Mouse (Mus musculus): Measurements from ENCODE around the gene Cabp2.
"Not testable (repeated sequence)": the region's sequence is repeated elsewhere in the genome, so short reads cannot be mapped to it uniquely, and the experiment has no call there.

Cabp2 gene

GRCm38 (mm10) chr19:4081394-4081793 lies at the start of gene Cabp2:
Gene Cabp2 (plus strand): TSS chr19:4081578.
- DNase-seq (ENCODE audit: low read depth, low spot score): no peak

DNA sequence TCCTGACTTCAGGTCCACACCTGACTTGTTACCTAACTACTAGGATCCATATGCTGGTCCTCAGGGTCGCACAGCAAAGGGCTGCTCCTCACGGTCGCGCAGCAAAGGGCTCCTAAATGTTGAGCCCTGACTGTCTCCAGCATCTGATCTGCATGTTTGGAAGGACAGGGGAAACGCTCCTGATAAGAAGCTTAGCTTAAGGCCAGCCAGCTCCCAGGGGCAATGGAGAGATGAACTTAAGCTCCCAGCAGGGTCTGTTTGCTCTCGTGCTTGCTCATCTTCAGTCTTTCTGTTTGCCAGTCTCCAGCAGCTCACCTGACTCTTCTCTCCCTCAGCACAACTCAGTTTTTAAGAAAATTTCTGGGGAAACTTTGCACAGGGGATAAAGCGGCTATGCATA lies 48.7 kb upstream of the Cabp2 start:
- no peak for DNase-seq (ENCODE audit: low read depth, low spot score)

- no peak for DNase-seq (ENCODE audit: low read depth, low spot score)
Measured at GRCm38 (mm10) chr19:4033298-4033697, 48.1 kb upstream of the Cabp2 start.

GRCm38 (mm10) chr19:4033742-4034141 lies 47.6 kb upstream of the Cabp2 start:
- DNase-seq (ENCODE audit: low read depth, low spot score): no peak

GRCm38 (mm10) chr19:4036327-4037045 lies 44.9 kb upstream of the Cabp2 start:
- DNase-seq (ENCODE audit: low read depth, low spot score): no peak

GRCm38 (mm10) chr19:4037154-4037787 lies 44.1 kb upstream of the Cabp2 start:
- not testable (repeated sequence) for DNase-seq (ENCODE audit: low read depth, low spot score)

DNA sequence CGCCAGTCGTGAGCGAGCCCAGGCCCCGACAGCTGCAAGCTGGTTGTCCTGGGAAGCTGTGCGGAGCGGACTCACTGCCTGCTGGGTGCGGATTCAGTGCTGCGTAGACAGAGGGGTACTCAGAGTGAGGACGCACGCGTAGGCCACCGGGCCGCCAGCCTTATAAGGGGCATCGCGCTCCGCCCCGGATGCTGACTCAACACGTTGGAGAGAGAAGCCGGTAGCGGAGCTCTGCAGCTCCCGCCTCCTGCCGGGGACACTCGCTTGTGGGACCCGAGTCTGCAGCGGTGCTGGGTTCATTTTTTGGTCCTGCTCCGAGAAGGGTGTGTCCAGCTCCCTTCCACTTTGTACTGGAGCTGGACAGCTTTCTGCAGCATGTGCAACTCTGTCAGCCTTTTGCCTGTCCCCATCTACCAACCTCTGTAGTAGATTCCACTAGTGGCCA lies 43.6 kb upstream of the Cabp2 start, which contains the start of gene Gstp1:
Gstp1 (minus strand) TSS at position 198 of the 445 bp plus-strand sequence.
- peak; percentile 88 for DNase-seq (ENCODE audit: low read depth, low spot score)

GRCm38 (mm10) chr19:4040941-4041340 lies 40.4 kb upstream of the Cabp2 start:
- DNase-seq (ENCODE audit: low read depth, low spot score): not testable (repeated sequence)

DNA sequence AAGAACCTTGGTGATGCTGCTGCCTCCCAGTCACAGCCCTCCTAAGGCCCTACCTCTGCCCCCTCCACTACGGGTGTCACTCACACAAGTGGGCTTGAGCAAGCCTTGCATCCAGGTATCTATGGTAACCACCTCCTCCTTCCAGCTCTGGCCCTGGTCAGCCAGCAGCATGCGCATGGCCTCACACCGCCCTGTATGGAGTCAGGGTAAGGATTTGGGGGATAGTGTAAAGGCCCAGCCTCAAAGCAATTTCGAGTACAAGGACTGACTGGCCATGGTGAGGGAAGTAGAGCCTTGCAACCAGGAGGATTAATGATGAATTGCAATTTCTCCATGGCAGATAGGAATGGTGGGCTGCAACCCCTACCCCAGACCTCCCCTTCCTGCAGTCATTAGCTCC lies 39.9 kb upstream of the Cabp2 start:
- not testable (repeated sequence) for DNase-seq (ENCODE audit: low read depth, low spot score)

- DNase-seq (ENCODE audit: low read depth, low spot score): no peak
Measured at GRCm38 (mm10) chr19:4042124-4042523, 39.3 kb upstream of the Cabp2 start.

DNA sequence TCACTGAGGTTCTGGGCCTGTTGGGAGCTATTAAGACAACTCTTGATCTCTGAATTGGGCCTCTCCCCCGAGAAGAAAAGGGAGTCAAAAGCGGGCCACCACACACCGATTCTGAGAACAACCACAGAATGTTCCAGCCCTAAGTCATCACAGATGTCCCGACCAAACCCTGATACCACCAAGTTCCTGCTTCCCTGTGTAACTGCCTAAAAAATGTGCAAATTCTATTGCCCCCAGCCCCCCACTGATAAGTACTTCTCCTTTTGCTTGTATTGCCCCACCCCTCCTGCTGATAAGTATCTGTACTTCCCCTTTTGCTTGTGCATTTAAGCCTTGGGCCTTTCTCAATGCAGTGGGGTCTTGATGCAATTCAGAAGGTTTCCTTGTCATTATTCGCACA lies 37.3 kb upstream of the Cabp2 start:
- not testable (repeated sequence) for DNase-seq (ENCODE audit: low read depth, low spot score)

DNA sequence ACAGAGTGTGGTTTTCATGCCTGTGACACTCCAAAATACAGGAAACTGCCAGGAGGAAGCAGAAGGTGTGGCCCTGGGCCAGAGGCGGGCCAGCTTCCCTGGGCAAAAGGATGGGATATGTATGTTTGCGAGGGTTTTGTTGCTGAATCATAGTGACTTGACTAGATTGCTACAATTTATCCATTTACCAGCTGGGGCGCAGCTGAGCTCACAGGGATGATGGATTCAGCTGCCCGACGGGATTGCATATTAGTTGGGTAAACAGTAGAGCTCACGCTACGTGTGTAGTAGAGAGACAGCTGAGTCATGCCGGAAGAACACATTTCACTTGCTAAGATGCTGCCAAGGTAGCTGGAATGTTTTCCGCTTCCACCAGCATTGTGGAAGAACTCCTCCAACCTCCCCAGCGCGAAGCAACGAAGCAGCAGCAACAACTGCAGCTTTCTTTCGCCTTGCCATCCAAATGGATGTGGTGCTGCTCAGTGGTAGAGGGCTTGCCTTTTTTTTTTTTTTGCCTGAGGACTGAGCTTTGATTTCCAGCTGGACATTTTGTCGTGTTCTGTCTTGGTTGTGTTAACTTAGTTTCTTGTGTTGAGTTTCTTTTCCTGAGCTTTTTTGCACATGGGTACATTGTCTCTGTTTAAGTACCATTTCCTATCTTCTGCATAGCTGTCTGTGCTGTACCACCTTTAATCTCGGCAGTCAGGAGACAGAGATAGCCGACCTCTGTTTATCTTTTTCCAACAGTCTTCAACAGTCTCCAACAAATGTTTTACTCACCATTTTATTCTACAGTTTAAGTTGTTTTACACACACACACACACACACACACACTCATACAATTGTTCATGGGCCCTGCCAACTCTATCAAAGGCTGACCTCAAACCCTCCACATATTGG lies 35.2 kb upstream of the Cabp2 start, which contains the start of gene Gstp2:
Gstp2 (minus strand) TSS at position 58 of the 900 bp plus-strand sequence.
- DNase-seq (ENCODE audit: low read depth, low spot score): no peak

- no peak for DNase-seq (ENCODE audit: low read depth, low spot score)
Measured at GRCm38 (mm10) chr19:4046866-4047254, 34.5 kb upstream of the Cabp2 start.

DNA sequence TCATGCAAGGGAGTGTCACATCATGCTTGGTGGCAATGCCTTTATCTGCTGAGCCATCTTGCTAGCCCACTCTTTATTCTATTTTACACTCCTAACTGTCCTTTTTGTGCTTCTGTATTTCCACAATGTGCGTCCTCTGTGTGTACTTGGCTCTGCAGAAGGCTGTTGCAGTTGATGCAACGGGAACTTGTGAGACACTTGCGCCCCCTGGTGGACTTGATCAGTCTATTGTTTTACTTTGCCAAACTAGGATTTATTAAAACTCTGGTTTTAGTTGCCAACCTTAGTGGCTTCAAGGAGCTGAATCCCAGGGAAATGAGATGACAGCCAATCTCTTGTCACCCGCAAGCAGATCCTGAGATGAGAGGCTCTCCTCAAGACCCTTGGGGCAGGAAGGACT lies 33.5 kb upstream of the Cabp2 start:
- DNase-seq (ENCODE audit: low read depth, low spot score): peak; percentile 84

GRCm38 (mm10) chr19:4049069-4049468 lies 32.3 kb upstream of the Cabp2 start:
- not testable (repeated sequence) for DNase-seq (ENCODE audit: low read depth, low spot score)

DNA sequence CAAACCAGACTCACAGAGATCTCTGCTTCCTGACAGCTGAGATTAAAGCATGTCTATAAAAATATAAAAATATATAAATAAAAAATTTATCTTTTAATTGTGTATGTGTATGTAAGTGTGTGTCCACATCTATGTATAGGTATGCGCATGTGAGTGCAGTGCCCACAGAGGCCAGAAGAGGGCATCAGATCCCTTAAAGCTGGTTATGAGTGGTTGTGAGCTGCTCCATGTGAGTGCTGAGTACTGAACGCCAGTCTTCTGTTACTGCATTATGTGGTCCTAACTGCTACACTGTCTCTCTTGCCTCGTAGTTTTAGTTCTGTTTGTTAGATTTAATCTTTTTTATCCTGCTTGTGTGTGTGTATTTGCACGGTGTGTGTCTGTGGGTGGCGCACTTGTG lies 30.4 kb upstream of the Cabp2 start:
- DNase-seq (ENCODE audit: low read depth, low spot score): no peak

- peak; percentile 75 for DNase-seq (ENCODE audit: low read depth, low spot score)
Measured at GRCm38 (mm10) chr19:4051741-4052515, 29.4 kb upstream of the Cabp2 start.

DNA sequence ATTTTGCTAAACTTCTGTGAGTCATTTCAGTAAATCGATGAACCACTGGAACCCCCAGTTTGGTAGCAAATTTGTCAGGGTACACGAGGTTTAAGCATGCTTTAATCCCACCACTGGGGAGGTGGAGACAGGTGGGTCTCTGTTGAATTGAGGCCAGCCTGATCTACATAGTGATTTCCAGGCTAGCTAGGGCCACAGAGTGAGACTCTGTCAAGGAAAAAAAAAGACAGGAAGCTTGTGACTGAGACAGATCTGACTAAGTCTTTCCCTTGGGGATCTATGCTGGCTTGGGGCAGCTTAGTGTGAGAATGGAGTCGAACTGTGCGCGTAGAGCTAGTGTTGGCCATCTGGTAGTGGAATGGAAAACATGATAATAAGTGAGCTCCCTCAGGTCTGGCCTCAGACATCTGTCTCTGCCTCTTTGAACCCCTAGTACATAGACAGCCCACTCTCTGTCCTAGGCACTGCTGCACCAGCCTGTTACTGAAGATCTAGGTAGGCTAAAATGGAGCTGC lies 28.8 kb upstream of the Cabp2 start:
- DNase-seq (ENCODE audit: low read depth, low spot score): peak; percentile 69

- no peak for DNase-seq (ENCODE audit: low read depth, low spot score)
Measured at GRCm38 (mm10) chr19:4054613-4055012, 26.8 kb upstream of the Cabp2 start.

GRCm38 (mm10) chr19:4055216-4055946 lies 26.0 kb upstream of the Cabp2 start:
- no peak for DNase-seq (ENCODE audit: low read depth, low spot score)

Data from CD4-positive helper T cell, adult 2 months (primary cell).